In genomic region chr4:84032505-84032904, GRCm38 (mm10) we compare ENCODE assay signal across 14 mouse cellular contexts.
A peak's percentile ranks its signal among the peaks of the same experiment; 100 is the strongest.
DNase-seq lines count a peak whose midpoint lies in the region; ATAC-seq and TF ChIP-seq lines count a peak whose summit lies in the region.
"Had no signal": no experiment of that assay in that cellular context is flagged by ENCODE, and none has a peak within 500 bp of the region (broad histone marks: within the 10 kb centered on the region; RNA-seq: fewer than 3 reads in every experiment).

No protein-coding gene starts in this region.

- 40% methylated on average over 10 of the region's 10 CpGs for whole genome bisulfite sequencing in embryonic facial prominence, embryonic 13.5 days
- 26% methylated on average over 10 of the region's 10 CpGs for WGBS in hindbrain, embryonic 13.5 days
- 11% methylated on average over 10 of the region's 10 CpGs for WGBS in midbrain, embryonic 13.5 days

- no peak for ATAC-seq in embryonic facial prominence, embryonic 13.5 days (ENCODE audit: insufficient number of reproducible peaks, insufficient read depth, low FRiP score, low TSS enrichment, low read depth)
- peak; percentile 73; the same call in 1 of the 2 replicates for ATAC-seq in hindbrain, embryonic 13.5 days (ENCODE audit: low FRiP score)
- ATAC-seq in midbrain, embryonic 13.5 days, result peak; percentile 91

- no peak for TF ChIP-seq POLR2A in brain, embryonic 14.5 days (IDR thresholded peaks at IDR 0.05; ENCODE audit: borderline replicate concordance, extremely low read depth, insufficient read depth, insufficient read length, poor library complexity, severe bottlenecking)

- no peak for TF ChIP-seq CTCF in brain, embryonic 14.5 days (IDR thresholded peaks at IDR 0.05; ENCODE audit: borderline replicate concordance, extremely low read depth, insufficient read depth, insufficient read length)

- DNase-seq in brain, embryonic 14.5 days (ENCODE audit: low read depth), result peak; percentile 92
- no peak for DNase-seq in gastrocnemius, adult 8-10 months (ENCODE audit: low spot score in 2 of 2)
- DNase-seq in layer of hippocampus, postnatal 10 days (ENCODE audit: low spot score in 2 of 2), result no peak
- DNase-seq in thymus, postnatal 4 days, result no peak
- DNase-seq: gastrocnemius, postnatal 36 days; kidney, postnatal 25 days had no signal

- peaks cover 29% of the 10 kb centered on the region for H3K4me1 ChIP-seq in embryonic facial prominence, embryonic 13.5 days
- H3K4me1 ChIP-seq in hindbrain, embryonic 13.5 days (replicated peaks), result peaks cover 12% of the 10 kb centered on the region; the same call in 1 of the 2 replicates
- H3K4me1 ChIP-seq in midbrain, embryonic 13.5 days (replicated peaks), result peaks cover 19% of the 10 kb centered on the region

- H3K4me2 ChIP-seq in embryonic facial prominence, embryonic 13.5 days, result no peak overlapping the region
- no peak overlapping the region; the same call in 1 of the 2 replicates for H3K4me2 ChIP-seq in hindbrain, embryonic 13.5 days
- H3K4me2 ChIP-seq in midbrain, embryonic 13.5 days (replicated peaks), result peak overlapping the region; percentile 7; the same call in 1 of the 2 replicates
- H3K4me2 ChIP-seq: heart, embryonic 13.5 days; liver, embryonic 11.5 days; neural tube, embryonic 13.5 days had no signal

- no peaks in the 10 kb centered on the region for H3K9me3 ChIP-seq in embryonic facial prominence, embryonic 13.5 days
- H3K9me3 ChIP-seq in hindbrain, embryonic 13.5 days, result no peaks in the 10 kb centered on the region
- H3K9me3 ChIP-seq in midbrain, embryonic 13.5 days, result no peaks in the 10 kb centered on the region
- H3K9me3 ChIP-seq: heart, embryonic 13.5 days; neural tube, embryonic 13.5 days had no signal

- 0 out of 2 replicates have a peak, but pooled peaks cover 8% of the 10 kb centered on the region for H3K27me3 ChIP-seq in embryonic facial prominence, embryonic 13.5 days
- H3K27me3 ChIP-seq in hindbrain, embryonic 13.5 days, result no peaks in the 10 kb centered on the region
- peaks cover 7% of the 10 kb centered on the region; the same call in 1 of the 2 replicates for H3K27me3 ChIP-seq in midbrain, embryonic 13.5 days
- H3K27me3 ChIP-seq: heart, embryonic 13.5 days; neural tube, embryonic 13.5 days had no signal

- no peak overlapping the region for H3K9ac ChIP-seq in embryonic facial prominence, embryonic 13.5 days
- H3K9ac ChIP-seq in hindbrain, embryonic 13.5 days, result no peak overlapping the region
- no peak overlapping the region for H3K9ac ChIP-seq in midbrain, embryonic 13.5 days (replicated peaks)
- H3K9ac ChIP-seq: heart, embryonic 13.5 days; neural tube, embryonic 13.5 days had no signal

- no peak overlapping the region for H3K4me3 ChIP-seq in embryonic facial prominence, embryonic 13.5 days
- H3K4me3 ChIP-seq in hindbrain, embryonic 13.5 days, result no peak overlapping the region
- no peak overlapping the region for H3K4me3 ChIP-seq in midbrain, embryonic 13.5 days (replicated peaks)
- H3K4me3 ChIP-seq: erythroblast, embryonic 14.5 days; heart, embryonic 13.5 days; neural tube, embryonic 13.5 days had no signal

- no peaks in the 10 kb centered on the region for H3K36me3 ChIP-seq in embryonic facial prominence, embryonic 13.5 days
- H3K36me3 ChIP-seq in hindbrain, embryonic 13.5 days, result no peaks in the 10 kb centered on the region
- no peaks in the 10 kb centered on the region for H3K36me3 ChIP-seq in midbrain, embryonic 13.5 days
- H3K36me3 ChIP-seq: heart, embryonic 13.5 days; neural tube, embryonic 13.5 days had no signal

- peak overlapping the region; percentile 86 for H3K27ac ChIP-seq in embryonic facial prominence, embryonic 13.5 days
- no peak overlapping the region for H3K27ac ChIP-seq in hindbrain, embryonic 13.5 days
- H3K27ac ChIP-seq in midbrain, embryonic 13.5 days, result no peak overlapping the region
- H3K27ac ChIP-seq: heart, embryonic 13.5 days; neural tube, embryonic 13.5 days; stomach, postnatal 0 days had no signal
